Mouse (Mus musculus) CD8-positive naive resting alpha-beta T cell, adult 57 days (primary cell): ENCODE data around the gene Olfr1104. TPM values are rescaled to one million over a fixed set of nuclear protein-coding genes. Genes with fewer than 3 reads are reported as not detected.

Experiments
- total RNA-seq: library from RNA; stranded (reverse); gene quantifications from one replicate; pipeline ENCODE4 v1.2.4, GENCODE M21; 2023

The Olfr1104 gene
- not detected for total RNA-seq

GRCm38 (mm10) chr2:87026980-87027379 is at the start of gene Olfr1104:
Gene Olfr1104 (minus strand): TSS chr2:87027080.

GRCm38 (mm10) chr2:87075717-87076116 is 48.8 kb upstream of the Olfr1104 start, which contains the start of gene Olfr1107:
Gene Olfr1107 (minus strand): TSS chr2:87075817.

GRCm38 (mm10) chr2:87052173-87052572 is 25.3 kb upstream of the Olfr1104 start, which contains the start of gene Olfr1106:
Gene Olfr1106 (minus strand): TSS chr2:87052273.

GRCm38 (mm10) chr2:87036431-87036830 is 9.6 kb upstream of the Olfr1104 start, which contains the start of gene Olfr1105:
Gene Olfr1105 (minus strand): TSS chr2:87036531.

GRCm38 (mm10) chr2:86998098-86998497 is 28.8 kb downstream of the Olfr1104 start, which contains the start of gene Olfr1102:
Gene Olfr1102 (plus strand): TSS chr2:86998398.

GRCm38 (mm10) chr2:86991121-86991520 is 35.8 kb downstream of the Olfr1104 start, which contains the start of gene Olfr1101:
Gene Olfr1101 (minus strand): TSS chr2:86991221.

GRCm38 (mm10) chr2:86979854-86980253 is 47.0 kb downstream of the Olfr1104 start, which contains the start of gene Olfr1100:
Gene Olfr1100 (minus strand): TSS chr2:86979954.

Other genes starting within 250 kb of the Olfr1104 start
- not detected for gene Olfr1093, start 244.6 kb downstream of the Olfr1104 start, total RNA-seq
- gene Olfr141, start 217.1 kb downstream of the Olfr1104 start, total RNA-seq = not detected
- not detected for gene Olfr1094, start 202.4 kb downstream of the Olfr1104 start, total RNA-seq
- gene Olfr1095, start 175.4 kb downstream of the Olfr1104 start, total RNA-seq = not detected
- gene Gm13723, start 152.3 kb downstream of the Olfr1104 start, total RNA-seq = not detected
- gene Olfr1097, start 134.9 kb downstream of the Olfr1104 start, total RNA-seq = not detected
- gene Olfr1098, start 102.5 kb downstream of the Olfr1104 start, total RNA-seq = not detected
- gene Olfr1099, start 66.4 kb downstream of the Olfr1104 start, total RNA-seq = not detected
- gene Olfr1100, start 47.1 kb downstream of the Olfr1104 start, total RNA-seq = not detected
- gene Olfr1101, start 35.9 kb downstream of the Olfr1104 start, total RNA-seq = not detected
- gene Olfr1102, start 28.7 kb downstream of the Olfr1104 start, total RNA-seq = not detected
- not detected for gene Olfr1105, start 9.5 kb upstream of the Olfr1104 start, total RNA-seq
- not detected for gene Olfr1106, start 25.2 kb upstream of the Olfr1104 start, total RNA-seq
- gene Olfr1107, start 48.7 kb upstream of the Olfr1104 start, total RNA-seq = not detected
- not detected for gene Olfr1109, start 68.9 kb upstream of the Olfr1104 start, total RNA-seq
- not detected for gene Olfr259, start 87.5 kb upstream of the Olfr1104 start, total RNA-seq
- not detected for gene Olfr1110, start 113.2 kb upstream of the Olfr1104 start, total RNA-seq
- not detected for gene Olfr1111, start 125.5 kb upstream of the Olfr1104 start, total RNA-seq
- not detected for gene Olfr1112, start 160.7 kb upstream of the Olfr1104 start, total RNA-seq
- gene Olfr1113, start 181.9 kb upstream of the Olfr1104 start, total RNA-seq = not detected
- not detected for gene Olfr1115, start 220.9 kb upstream of the Olfr1104 start, total RNA-seq
- not detected for gene Olfr1116, start 240.5 kb upstream of the Olfr1104 start, total RNA-seq